Mouse (Mus musculus) lung, postnatal 14 days (tissue): ENCODE results near the gene Gas7.

Source experiments
- DNase-seq: peaks from one replicate; pipeline ENCODE4 v3.0.0; 2021

Gene Gas7

GRCm38 (mm10) chr11:67454874-67455526, at the start of gene Gas7:
Gene Gas7 (plus strand): TSS chr11:67455437.
- peak; percentile 60 for DNase-seq

GRCm38 (mm10) chr11:67414346-67414940, 40.8 kb upstream of the Gas7 start:
- DNase-seq, result no peak

- no peak for DNase-seq
These were observed 31.7 kb upstream of the Gas7 start for GRCm38 (mm10) chr11:67423575-67423974.

- peak; percentile 23 for DNase-seq
These were observed 27.0 kb upstream of the Gas7 start for GRCm38 (mm10) chr11:67428196-67428595.

- DNase-seq, result no peak
These were observed 25.4 kb upstream of the Gas7 start for GRCm38 (mm10) chr11:67429836-67430235.

- DNase-seq, result no peak
These were observed 24.1 kb upstream of the Gas7 start for GRCm38 (mm10) chr11:67431116-67431645.

- DNase-seq, result no peak
These were observed 23.4 kb upstream of the Gas7 start for GRCm38 (mm10) chr11:67431864-67432263.

- no peak for DNase-seq
These were observed 21.5 kb upstream of the Gas7 start for GRCm38 (mm10) chr11:67433763-67434162.

GRCm38 (mm10) chr11:67438746-67439145, 16.5 kb upstream of the Gas7 start:
- DNase-seq, result peak; percentile 42

- no peak for DNase-seq
These were observed 10.0 kb upstream of the Gas7 start for GRCm38 (mm10) chr11:67445058-67445825.

- DNase-seq, result no peak
These were observed 3.7 kb upstream of the Gas7 start for GRCm38 (mm10) chr11:67451525-67451924.

- peak; percentile 29 for DNase-seq
These were observed 317 bp downstream of the Gas7 start for GRCm38 (mm10) chr11:67455527-67455981.

- DNase-seq, result peak; percentile 20
These were observed 792 bp downstream of the Gas7 start for GRCm38 (mm10) chr11:67456029-67456428.

- DNase-seq, result peak; percentile 18
These were observed 2.9 kb downstream of the Gas7 start for GRCm38 (mm10) chr11:67458171-67458570.

GRCm38 (mm10) chr11:67467132-67467531, 11.9 kb downstream of the Gas7 start:
- DNase-seq, result no peak

- DNase-seq, result no peak
These were observed 13.6 kb downstream of the Gas7 start for GRCm38 (mm10) chr11:67468846-67469245.

GRCm38 (mm10) chr11:67474590-67474989, 19.4 kb downstream of the Gas7 start:
- DNase-seq, result no peak

- no peak for DNase-seq
These were observed 24.3 kb downstream of the Gas7 start for GRCm38 (mm10) chr11:67479534-67479933.

GRCm38 (mm10) chr11:67480204-67480956, 25.1 kb downstream of the Gas7 start:
- no peak for DNase-seq

GRCm38 (mm10) chr11:67481691-67482090, 26.5 kb downstream of the Gas7 start:
- no peak for DNase-seq

- DNase-seq, result peak; percentile 42
These were observed 27.1 kb downstream of the Gas7 start for GRCm38 (mm10) chr11:67482217-67482760.

GRCm38 (mm10) chr11:67488156-67488555, 32.9 kb downstream of the Gas7 start:
- no peak for DNase-seq
